Mouse (Mus musculus) T-helper 17 cell (primary cell): ENCODE data around the gene Rnls.

Source experiments
- in situ Hi-C, 2 experiments: fragments of 300-600 bp; cut with MboI, MseI; formaldehyde crosslinking; loops; 1 replicate in 1 of 2; 2 replicates in 1 of 2; pipeline ENCODE4 v1.15.1; 2025; ENCODE audit warnings: high pct_unique_total_duplicates in 2 of 2

Gene Rnls

DNA sequence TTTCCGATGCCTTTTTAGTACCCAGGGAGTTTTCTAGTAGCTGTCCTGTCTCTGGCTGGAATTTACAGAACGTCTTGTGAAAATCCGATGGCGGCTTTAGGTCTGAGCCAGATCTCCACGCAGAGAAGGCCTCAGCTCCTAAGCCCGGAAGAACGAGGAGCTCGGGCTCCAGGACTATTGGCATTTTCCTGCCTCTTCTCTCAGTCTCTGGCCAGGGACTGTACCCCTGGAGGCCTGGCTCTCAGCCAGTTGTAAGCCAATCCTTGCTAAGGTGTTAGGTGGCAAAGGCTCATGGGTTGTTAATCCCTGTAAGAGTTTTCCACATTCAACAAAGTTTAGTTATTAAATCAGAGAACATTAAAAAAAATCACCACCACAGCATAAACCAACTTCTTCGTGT, 281.7 kb downstream of the Rnls start:
- in situ Hi-C loops = no loop called here

DNA sequence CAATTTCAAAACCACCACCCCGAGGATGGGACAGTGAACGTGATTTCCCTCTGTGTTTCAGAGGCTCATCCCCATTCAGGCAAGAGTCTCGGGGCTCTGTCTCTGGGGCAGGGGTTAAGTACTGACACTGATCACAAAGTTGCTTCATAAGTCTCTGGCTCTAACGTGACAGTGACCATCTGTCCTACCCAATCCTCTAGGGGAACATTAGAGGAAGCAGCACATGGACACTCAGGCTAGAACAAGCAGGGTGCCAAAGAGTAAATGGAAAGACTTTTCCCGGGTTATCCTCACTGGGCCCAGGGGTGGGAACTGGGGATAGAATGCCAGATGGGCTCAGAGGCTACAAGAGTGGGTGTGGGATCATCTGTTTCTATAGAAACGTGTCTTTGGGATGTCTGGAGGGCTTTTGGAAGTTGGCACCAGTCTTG, 282.1 kb downstream of the Rnls start:
- in situ Hi-C loops = loop anchor here in 1 of 2 experiments (10.0 kb wide), 1 partner anchor 355 kb away; the partner anchor contains the start of gene Pten

DNA sequence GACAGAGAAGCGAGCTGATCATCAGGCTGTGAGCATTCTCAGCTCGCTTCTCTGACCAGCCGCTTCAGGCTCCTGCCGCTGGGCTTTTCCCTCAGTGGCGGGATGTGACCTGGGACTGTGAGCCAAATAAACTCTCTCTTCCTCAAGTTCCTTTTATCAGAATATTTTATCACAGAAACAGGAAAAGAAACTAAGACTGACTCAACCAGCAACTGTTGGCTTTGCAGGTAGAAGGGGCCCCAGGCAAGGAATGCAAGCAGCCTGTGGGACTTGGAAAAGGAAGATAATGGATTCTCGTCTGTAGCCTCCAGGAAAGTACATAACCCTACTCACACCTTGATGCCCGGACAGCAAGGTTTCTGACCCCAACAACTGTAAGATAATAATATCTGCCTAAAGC, 283.0 kb downstream of the Rnls start:
- in situ Hi-C loops = loop anchor here in 1 of 2 experiments (10.0 kb wide), 1 partner anchor 354 kb away; the partner anchor contains the start of gene Pten

DNA sequence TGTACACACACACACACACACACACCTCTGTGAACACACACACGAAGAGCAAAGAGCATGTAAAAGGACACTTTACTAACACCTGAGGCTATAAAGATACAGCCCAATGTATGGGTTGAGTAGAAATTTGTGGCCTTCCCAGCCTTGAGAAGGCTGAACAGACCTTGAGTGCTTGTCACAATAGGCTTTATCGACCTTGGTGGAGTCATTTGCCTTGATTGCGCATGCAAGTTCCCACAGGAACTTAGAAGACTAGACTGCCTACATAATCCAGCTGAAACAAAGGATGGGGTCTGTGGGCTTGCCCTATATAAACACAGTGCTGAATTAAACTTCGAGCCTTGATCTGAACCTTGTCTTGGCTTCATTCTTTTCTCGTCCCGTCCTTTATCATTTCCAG, 288.2 kb downstream of the Rnls start:
- in situ Hi-C loops = loop anchor here in 1 of 2 experiments (10.0 kb wide), 1 partner anchor 349 kb away; the partner anchor contains the start of gene Pten

DNA sequence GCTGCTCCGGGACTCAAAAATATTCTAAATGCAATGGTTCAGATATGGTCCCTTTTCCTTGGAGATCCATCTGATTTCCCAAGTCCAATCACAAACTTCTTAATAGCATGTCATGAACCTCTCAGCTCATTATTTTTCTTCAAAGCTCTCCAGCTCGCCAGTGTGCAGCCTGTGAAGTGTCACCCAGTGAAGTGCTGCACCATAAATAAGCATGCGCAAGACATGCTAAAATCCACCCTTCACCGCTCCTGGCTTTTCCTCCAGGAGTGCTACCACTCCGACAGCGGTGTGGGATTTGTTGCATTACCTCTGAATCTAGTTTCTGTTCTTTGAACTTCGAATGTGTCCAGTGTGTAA, 289.3 kb downstream of the Rnls start:
- in situ Hi-C loops = loop anchor here in 1 of 2 experiments (10.0 kb wide), 1 partner anchor 348 kb away; the partner anchor contains the start of gene Pten

DNA sequence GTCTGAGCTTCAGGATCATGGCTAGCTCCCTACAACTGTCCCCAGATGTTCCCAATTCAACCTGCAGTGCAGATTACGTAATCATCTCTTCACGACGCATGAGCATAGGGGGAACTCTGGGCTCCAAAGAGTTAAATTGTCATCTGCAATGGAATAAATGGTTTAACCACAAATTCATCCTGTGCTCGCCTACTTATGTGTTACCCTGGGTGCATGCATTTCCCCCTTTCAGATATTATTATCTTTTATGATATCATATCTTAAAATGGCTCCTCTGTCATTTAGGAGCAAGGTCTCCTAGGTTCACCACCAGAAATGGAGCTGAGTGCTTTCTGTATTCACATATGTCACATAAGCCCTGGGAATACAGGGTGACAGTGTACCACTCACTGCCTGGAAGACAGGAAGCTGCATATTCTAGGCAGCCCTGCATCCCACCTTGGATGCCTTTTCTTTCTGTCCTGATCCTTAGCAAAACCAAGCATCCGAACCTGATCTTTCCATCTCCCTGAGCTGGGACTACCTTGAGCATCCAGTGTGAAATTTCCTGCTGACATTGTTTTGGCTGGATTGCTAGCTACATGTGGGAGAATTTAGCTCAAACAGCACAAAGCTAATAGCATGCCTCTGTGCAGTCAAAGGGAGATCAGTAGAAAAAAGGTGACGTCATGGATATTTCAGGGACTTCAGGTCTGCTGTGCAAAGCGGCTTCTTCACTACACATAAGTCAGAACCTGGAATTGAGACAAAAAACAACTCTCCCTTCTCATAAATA, 289.9 kb downstream of the Rnls start:
- in situ Hi-C loops = loop anchor here in 1 of 2 experiments (10.0 kb wide), 1 partner anchor 347 kb away; the partner anchor contains the start of gene Pten

DNA sequence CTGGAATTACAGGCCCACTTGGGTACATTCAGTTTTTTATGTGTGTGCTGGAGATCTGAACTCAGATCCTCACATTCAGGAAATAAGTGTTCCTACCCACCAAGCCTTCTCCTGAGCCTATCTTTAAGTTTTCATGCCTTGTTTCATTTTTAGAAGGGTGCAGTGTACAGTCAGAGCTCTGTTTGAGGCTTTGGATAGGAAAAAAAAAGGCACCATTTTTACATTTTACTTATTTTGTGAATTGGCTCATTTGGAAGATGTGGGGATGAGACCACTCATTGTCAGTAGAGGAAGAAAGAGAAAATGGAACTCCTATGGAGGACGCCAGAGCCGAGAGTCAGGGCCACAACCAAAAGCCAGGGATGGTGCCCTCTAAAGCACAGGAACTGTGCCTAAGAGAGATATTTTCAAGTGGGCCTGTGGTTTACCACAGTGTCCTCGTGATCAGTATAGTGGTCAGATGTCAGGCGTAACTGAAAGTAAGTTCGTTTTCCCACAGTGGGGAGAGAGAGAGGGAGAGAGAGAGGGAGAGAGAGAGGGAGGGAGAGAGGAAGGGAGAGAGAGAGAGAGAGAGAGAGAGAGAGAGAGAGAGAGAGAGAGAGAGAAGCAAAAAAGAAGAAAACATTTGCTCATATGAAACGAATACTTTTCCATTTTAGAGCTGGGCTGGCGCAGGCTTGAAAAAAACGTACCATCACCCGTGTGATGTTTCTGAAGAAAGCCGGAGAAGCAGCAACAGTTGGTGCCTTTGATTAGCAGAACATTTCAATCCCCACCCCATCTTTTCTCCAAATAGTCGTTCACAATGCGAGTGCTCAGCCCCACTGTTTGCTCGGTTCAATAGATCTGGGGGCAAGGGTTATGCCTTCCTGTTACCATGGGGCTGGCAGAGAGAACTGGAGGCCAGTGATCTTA, 290.7 kb downstream of the Rnls start:
- in situ Hi-C loops = loop anchor here in 1 of 2 experiments (10.0 kb wide), 1 partner anchor 347 kb away; the partner anchor contains the start of gene Pten

DNA sequence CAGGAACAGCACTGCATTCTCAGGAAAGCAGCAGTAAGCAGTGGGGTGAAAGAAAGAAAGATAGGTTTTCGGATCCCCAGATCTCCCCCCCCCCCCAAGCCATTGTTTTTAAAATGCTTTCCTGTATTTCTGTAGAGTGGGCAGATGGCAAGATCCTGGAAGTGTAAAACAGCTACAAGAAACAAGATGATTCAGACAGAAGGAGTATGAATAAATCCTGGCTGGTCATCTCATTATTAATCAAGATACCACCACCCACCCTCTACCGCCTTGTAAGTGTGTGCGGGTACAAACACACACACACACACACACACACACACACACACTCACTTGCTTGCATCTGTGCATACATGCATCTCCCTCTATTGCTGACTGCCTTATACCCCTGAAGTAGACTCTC, 291.5 kb downstream of the Rnls start:
- in situ Hi-C loops = loop anchor here in 1 of 2 experiments (10.0 kb wide), 1 partner anchor 346 kb away; the partner anchor contains the start of gene Pten

DNA sequence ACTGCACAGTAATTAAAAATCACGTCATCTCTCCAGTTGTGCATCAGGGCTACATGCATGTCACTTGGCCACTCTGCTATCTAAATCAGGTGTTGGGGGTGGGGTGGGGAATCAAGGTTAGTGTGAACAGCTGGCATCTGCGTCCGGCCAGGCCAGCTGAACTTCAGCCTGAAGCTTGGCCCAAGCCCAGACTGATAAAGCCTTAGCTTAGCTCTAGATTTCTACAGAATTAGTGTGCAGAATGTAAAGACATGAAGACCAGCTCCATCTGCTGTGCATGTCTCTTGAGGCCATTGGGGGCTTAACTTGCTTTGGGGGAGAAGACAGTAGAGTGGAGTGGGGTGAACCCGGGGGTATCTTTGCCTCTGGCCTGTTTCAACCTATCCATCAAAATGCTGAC, 292.1 kb downstream of the Rnls start:
- in situ Hi-C loops = loop anchor here in 1 of 2 experiments (10.0 kb wide), 1 partner anchor 345 kb away; the partner anchor contains the start of gene Pten

DNA sequence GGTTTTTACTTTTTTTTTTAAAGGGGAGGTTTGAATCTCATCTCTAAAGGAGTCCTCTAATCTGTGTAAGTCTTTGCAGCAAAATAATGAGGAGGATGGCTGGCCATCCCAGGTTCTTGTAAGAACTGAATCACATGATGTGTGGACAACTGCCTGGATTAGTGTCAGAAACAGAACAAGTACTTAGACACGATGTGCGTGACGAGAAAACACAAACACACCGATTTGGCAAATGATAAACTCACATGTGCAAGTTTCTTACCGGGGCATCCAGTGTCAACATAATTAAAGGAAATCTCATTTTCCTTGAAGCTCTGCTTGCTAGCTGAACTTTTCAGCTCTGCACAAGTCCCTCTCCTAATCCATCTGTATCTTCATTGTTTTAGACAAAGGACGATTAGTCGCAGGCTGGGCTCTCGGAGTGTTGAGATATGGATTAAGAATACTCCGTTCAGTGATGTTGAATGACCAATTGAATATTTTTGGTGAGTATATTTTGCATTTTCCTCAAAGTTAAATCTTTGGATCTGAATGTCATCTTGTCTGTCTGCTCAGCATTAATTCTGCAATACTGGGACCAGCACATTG, 292.8 kb downstream of the Rnls start:
- in situ Hi-C loops = no loop called here

DNA sequence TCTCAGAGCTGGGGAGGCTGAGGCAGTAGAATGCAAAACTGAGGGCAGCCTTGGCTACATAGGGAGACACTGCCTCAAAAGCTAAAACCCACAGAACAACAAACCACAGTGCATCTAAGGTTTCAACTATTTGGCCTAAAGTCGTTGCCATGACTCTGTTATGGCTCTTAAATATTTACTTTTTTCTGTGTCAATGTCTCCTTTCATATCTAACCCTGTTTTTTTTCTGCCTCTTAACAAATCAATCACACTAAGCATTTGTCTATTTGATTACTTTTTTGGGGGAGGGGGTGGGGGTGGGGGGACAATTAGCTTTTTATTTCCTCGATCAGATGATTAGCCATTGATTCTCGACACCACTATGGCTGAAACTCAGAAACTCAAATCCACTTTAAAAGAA, 294.4 kb downstream of the Rnls start:
- in situ Hi-C loops = no loop called here

DNA sequence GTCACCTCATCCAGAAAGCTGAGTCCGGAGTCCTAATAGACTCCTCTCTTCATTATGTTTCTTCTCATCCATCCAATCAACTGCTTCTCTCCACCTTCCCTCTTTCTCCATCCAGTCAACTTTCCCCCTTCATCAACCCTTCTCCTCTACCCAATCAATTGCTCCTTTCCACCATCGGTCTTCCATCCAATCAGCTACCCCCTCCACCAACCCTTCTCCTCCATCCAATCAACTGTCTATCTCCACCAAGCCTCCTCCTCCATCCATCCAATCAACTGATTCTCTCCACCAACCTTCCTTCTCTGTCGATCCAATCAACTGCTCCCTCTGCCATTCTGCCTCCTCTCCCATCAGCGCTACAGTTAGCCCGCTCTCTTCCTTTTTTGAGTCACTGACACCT, 295.5 kb downstream of the Rnls start:
- in situ Hi-C loops = no loop called here

DNA sequence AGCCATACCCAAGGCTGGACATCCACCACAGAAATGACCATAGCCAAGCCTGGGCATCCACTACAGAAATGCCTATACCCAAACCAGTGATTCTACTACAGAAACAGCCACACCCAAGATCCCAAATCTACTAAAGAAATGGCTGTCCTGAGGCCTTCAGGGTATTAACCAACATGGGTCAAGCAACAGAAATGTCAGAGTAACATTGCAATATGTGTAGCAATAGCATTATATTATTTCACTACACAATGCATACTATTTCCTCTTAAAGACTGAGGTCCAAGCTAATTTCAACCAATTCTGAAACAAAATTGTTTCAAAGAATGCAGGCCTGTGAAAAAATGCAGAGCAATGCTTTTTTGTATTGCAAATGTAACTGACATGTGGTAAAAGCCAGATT, 299.5 kb downstream of the Rnls start:
- in situ Hi-C loops = no loop called here

DNA sequence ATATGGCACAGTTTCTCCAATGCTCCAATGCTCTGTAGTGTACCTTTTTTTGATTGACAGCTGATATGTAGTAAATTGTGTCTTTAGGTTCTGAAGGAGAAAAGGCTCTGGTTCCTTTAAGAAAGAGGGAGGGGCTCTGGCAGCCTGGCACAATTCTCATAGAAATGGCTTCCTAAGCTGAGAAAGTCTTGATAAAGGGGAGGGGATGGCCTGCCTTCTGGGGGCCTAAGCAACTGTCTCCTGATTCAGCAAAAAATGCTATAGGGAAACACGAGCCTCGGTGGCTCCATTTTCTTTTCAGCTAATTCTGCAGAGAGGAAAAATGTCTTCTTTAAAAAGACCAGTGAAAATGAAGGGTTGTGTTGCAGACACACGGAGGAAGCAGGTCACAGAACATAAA, 300.8 kb downstream of the Rnls start:
- in situ Hi-C loops = no loop called here

DNA sequence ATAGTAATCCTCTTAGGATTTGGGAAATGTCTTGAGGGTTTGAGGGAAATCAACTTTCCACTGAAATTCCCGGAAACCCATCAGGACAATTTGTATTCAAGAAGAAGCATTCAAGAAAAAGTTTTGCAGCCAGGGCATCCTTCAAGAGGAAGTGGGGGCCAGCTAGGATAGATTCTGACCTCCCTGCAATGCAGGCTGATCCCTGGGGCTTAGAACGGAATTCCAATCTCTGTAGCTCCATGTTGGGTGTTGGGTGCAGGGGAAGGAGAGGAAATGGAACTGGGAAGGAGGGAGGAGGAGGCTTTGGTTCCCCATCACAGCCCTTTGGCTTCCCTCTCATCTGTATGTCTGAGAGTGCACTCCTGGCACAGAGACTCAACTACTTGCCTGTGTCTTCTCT, 303.2 kb downstream of the Rnls start:
- in situ Hi-C loops = no loop called here

DNA sequence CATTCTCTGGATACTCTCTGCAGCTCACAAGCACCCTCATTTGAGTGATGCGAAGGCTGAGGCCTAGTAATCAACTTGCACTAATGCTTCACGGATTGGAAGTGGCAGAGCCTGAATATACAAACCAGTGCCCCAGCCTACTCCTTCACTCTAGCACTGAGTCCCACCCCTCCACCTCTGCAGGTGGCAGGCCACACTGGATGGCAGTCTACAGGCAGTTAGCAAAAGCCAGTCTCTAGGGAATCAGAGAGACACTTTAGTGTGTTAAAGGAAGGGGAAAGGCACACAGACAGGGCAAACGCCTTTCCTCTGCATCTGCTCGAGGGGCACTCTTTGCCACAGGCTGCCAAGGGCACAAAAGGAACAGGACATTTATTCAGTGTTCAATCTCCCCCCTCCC, 304.1 kb downstream of the Rnls start:
- in situ Hi-C loops = no loop called here
